Mouse (Mus musculus): ENCODE data around the gene Dvl1. TPM values are rescaled to one million over a fixed set of nuclear protein-coding genes. Genes with fewer than 3 reads are reported as not detected.

Dvl1 gene
- polyA plus RNA-seq, 1 experiment from 2014 or later: 11.0 TPM

DNA sequence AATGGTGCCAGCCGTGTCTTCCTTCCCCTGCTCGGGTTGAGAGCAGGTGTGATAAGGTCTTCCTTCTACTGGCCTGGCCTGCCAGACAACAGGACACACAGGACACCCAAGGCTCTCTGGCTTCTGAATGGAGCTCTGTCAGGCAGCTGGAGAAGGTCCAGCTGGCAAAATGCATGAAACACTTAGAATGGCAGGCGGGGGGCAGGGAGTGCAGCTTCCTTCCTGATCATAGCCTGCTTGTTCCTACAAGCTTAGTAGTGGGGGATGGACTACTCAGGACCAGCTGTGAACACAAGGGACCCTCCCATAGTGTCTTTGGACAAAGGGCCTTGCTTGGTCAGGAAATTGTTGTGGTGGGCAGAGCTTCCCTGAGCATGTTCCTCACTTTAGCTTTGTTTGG, 54.0 kb downstream of the Dvl1 start:
- no peak for DNase-seq (ENCODE audit: low spot score)
- ATAC-seq (replicated peaks; ENCODE audit: low FRiP score): no peak
- Histone ChIP-seq H3K4me2 (no peak overlapping the region), H3K36me3 (ENCODE audit: control insufficient read depth, insufficient read depth, low read length) (peaks cover 46% of the 10 kb centered on the region), H3K9ac (ENCODE audit: low read depth, low read length) (no peak overlapping the region), H3K4me3 (ENCODE audit: low read depth, low read length) (no peak overlapping the region), H3K4me1 (replicated peaks; ENCODE audit: control insufficient read depth, insufficient read depth, low read length) (no peaks in the 10 kb centered on the region), H3K9me3 (ENCODE audit: control insufficient read depth, low read length) (no peaks in the 10 kb centered on the region), H3K27me3 (replicated peaks; ENCODE audit: control insufficient read depth, insufficient read depth, low read length) (no peaks in the 10 kb centered on the region), H3K27ac (ENCODE audit: low read depth, low read length) (no peak overlapping the region)
- 84% methylated on average over 3 of the region's 3 CpGs for WGBS

GRCm38 (mm10) chr4:155903246-155903645, 56.0 kb downstream of the Dvl1 start:
- Histone ChIP-seq H3K4me1 (replicated peaks; ENCODE audit: control insufficient read depth, insufficient read depth, low read length) (no peaks in the 10 kb centered on the region), H3K4me3 (ENCODE audit: low read depth, low read length) (no peak overlapping the region), H3K4me2 (no peak overlapping the region), H3K27ac (ENCODE audit: low read depth, low read length) (no peak overlapping the region), H3K9ac (ENCODE audit: low read depth, low read length) (no peak overlapping the region), H3K9me3 (ENCODE audit: control insufficient read depth, low read length) (no peaks in the 10 kb centered on the region), H3K36me3 (ENCODE audit: control insufficient read depth, insufficient read depth, low read length) (peaks cover 37% of the 10 kb centered on the region), H3K27me3 (replicated peaks; ENCODE audit: control insufficient read depth, insufficient read depth, low read length) (no peaks in the 10 kb centered on the region)
- no peak for DNase-seq (ENCODE audit: low spot score)
- WGBS: 95% methylated on average over 13 of the region's 13 CpGs
- no peak for ATAC-seq (replicated peaks; ENCODE audit: low FRiP score)

DNA sequence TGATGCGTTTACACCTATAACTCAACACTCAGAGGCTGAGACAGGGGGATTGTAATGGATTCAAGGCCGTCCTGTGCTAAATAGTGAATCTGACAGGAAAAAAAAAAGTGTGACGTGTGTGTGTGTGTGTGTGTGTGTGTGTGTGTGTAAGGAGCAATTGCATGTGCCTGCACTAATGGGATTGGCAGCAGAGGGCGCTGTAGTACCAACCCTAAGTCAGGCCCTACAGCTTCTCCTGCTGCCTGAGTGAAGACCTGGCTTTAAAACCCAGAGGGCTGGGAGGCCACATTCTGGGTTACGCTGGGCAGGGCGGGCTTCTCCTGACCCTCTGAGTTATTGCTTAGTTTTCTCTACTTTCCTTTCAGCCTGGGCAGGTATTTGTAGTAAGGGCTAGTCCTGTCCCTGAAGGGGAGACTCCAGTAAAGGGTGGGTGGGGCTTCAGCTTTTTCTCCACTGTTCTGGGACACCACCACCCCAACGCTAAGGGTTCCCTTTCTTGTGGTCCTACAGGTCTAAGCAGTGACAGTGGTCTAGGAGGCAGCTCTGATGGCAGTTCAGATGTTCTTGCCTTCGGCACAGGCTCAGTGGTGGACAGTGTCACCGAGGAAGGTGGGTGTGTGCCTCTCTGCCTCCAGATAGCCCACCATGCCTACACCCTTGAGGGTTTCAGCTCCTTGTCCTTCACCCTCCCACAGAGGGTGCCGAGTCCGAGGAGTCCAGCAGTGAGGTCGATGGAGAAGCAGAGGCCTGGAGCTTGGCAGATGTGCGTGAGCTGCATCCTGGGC, 57.3 kb downstream of the Dvl1 start:
- ATAC-seq (replicated peaks; ENCODE audit: low FRiP score): no peak
- Histone ChIP-seq H3K9ac (ENCODE audit: low read depth, low read length) (no peak overlapping the region), H3K4me2 (no peak overlapping the region), H3K36me3 (ENCODE audit: control insufficient read depth, insufficient read depth, low read length) (peaks cover 31% of the 10 kb centered on the region), H3K4me3 (ENCODE audit: low read depth, low read length) (no peak overlapping the region), H3K4me1 (replicated peaks; ENCODE audit: control insufficient read depth, insufficient read depth, low read length) (no peaks in the 10 kb centered on the region), H3K9me3 (ENCODE audit: control insufficient read depth, low read length) (no peaks in the 10 kb centered on the region), H3K27ac (ENCODE audit: low read depth, low read length) (no peak overlapping the region), H3K27me3 (replicated peaks; ENCODE audit: control insufficient read depth, insufficient read depth, low read length) (no peaks in the 10 kb centered on the region)
- 84% methylated on average over 13 of the region's 13 CpGs for WGBS
- DNase-seq (ENCODE audit: low spot score): no peak

DNA sequence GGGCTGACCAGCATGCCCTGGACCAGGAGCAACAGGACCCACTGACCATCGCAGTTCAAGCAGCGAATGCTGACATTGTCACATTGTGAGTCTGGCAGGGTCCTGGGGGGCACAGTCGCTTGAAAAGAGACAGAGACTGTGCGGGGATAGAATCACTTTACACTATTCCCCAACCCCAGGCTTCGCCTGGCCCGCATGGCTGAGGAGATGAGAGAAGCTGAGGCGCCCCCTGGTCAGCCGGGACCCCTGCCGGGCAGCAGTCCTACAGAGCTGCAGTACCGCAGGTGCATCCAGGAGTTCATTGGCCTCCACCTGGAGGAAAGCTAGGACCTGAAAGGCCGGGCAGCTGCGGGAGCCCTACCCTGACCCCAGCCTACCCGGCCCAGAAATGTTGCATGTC, 58.4 kb downstream of the Dvl1 start:
- ATAC-seq (replicated peaks; ENCODE audit: low FRiP score): no peak
- peaks cover 23% of the 10 kb centered on the region for H3K36me3 ChIP-seq (ENCODE audit: control insufficient read depth, insufficient read depth, low read length)
- H3K27ac ChIP-seq (ENCODE audit: low read depth, low read length): no peak overlapping the region
- DNase-seq (ENCODE audit: low spot score): no peak
- no peak overlapping the region for H3K4me2 ChIP-seq
- no peak overlapping the region for H3K4me3 ChIP-seq (ENCODE audit: low read depth, low read length)
- H3K9me3 ChIP-seq (ENCODE audit: control insufficient read depth, low read length): no peaks in the 10 kb centered on the region
- H3K27me3 ChIP-seq (replicated peaks; ENCODE audit: control insufficient read depth, insufficient read depth, low read length): no peaks in the 10 kb centered on the region
- no peaks in the 10 kb centered on the region for H3K4me1 ChIP-seq (replicated peaks; ENCODE audit: control insufficient read depth, insufficient read depth, low read length)
- WGBS: 87% methylated on average over 13 of the region's 13 CpGs
- no peak overlapping the region for H3K9ac ChIP-seq (ENCODE audit: low read depth, low read length)

GRCm38 (mm10) chr4:155906125-155906524, 58.9 kb downstream of the Dvl1 start:
- no peak for DNase-seq (ENCODE audit: low spot score)
- H3K4me3 ChIP-seq (ENCODE audit: low read depth, low read length): no peak overlapping the region
- no peak for ATAC-seq (replicated peaks; ENCODE audit: low FRiP score)
- no peak overlapping the region for H3K27ac ChIP-seq (ENCODE audit: low read depth, low read length)
- peaks cover 20% of the 10 kb centered on the region for H3K36me3 ChIP-seq (ENCODE audit: control insufficient read depth, insufficient read depth, low read length)
- no peak overlapping the region for H3K9ac ChIP-seq (ENCODE audit: low read depth, low read length)
- H3K27me3 ChIP-seq (replicated peaks; ENCODE audit: control insufficient read depth, insufficient read depth, low read length): no peaks in the 10 kb centered on the region
- no peak overlapping the region for H3K4me2 ChIP-seq
- WGBS: 85% methylated on average over 9 of the region's 9 CpGs
- no peaks in the 10 kb centered on the region for H3K9me3 ChIP-seq (ENCODE audit: control insufficient read depth, low read length)
- no peaks in the 10 kb centered on the region for H3K4me1 ChIP-seq (replicated peaks; ENCODE audit: control insufficient read depth, insufficient read depth, low read length)

DNA sequence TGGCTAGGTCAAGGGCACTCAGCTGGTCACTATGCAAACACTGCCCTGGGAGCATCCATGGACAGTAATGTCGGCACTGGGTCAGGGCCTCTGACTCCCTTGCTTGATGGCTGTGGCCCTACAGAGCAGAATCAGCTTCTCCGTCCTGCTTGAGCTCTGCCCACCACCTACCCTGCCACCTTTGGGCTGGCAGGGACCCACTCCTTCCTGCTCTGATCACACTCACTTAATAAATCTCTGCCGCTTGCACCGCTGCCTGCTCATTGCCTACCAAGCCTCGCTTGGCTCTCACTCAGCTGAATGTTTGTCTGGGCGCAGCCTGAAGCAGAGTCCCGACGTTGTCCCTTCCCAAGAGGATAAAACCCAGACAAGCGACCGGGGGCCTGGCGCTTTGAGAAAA, 59.8 kb downstream of the Dvl1 start:
- DNase-seq (ENCODE audit: low spot score): no peak
- Histone ChIP-seq H3K4me3 (ENCODE audit: low read depth, low read length) (no peak overlapping the region), H3K27me3 (replicated peaks; ENCODE audit: control insufficient read depth, insufficient read depth, low read length) (no peaks in the 10 kb centered on the region), H3K9me3 (ENCODE audit: control insufficient read depth, low read length) (no peaks in the 10 kb centered on the region), H3K4me1 (replicated peaks; ENCODE audit: control insufficient read depth, insufficient read depth, low read length) (no peaks in the 10 kb centered on the region), H3K9ac (ENCODE audit: low read depth, low read length) (no peak overlapping the region), H3K27ac (ENCODE audit: low read depth, low read length) (no peak overlapping the region), H3K4me2 (no peak overlapping the region), H3K36me3 (ENCODE audit: control insufficient read depth, insufficient read depth, low read length) (peaks cover 18% of the 10 kb centered on the region)
- 79% methylated on average over 11 of the region's 11 CpGs for WGBS
- ATAC-seq (replicated peaks; ENCODE audit: low FRiP score): no peak

DNA sequence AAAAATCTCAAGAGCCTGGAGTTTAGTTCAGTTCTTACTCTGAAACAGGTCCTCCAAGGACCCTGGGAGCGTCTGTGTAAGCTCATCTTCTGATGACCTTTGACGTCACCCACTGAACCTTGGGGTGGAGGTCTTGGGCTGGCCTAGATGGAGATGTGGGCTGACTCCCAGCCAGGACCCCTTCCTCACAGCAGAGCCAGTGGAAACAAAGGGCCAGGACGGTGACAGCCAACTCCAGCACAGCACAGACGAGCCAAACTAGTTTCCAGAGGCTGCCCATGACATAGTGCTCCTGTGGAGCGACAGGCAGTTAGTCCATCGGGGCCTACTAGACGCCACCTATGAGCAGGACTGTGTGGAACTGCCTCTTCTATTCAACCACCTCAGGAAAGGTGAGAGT, 61.1 kb downstream of the Dvl1 start:
- ATAC-seq (replicated peaks; ENCODE audit: low FRiP score): no peak
- no peak overlapping the region for H3K4me3 ChIP-seq (ENCODE audit: low read depth, low read length)

GRCm38 (mm10) chr4:155908751-155909150, 61.5 kb downstream of the Dvl1 start:
- Histone ChIP-seq H3K9me3 (ENCODE audit: control insufficient read depth, low read length) (no peaks in the 10 kb centered on the region), H3K27me3 (replicated peaks; ENCODE audit: control insufficient read depth, insufficient read depth, low read length) (no peaks in the 10 kb centered on the region), H3K9ac (ENCODE audit: low read depth, low read length) (no peak overlapping the region), H3K4me3 (ENCODE audit: low read depth, low read length) (no peak overlapping the region), H3K4me2 (no peak overlapping the region), H3K36me3 (ENCODE audit: control insufficient read depth, insufficient read depth, low read length) (peaks cover 4% of the 10 kb centered on the region; the same call in 1 of the 2 replicates), H3K27ac (ENCODE audit: low read depth, low read length) (no peak overlapping the region), H3K4me1 (replicated peaks; ENCODE audit: control insufficient read depth, insufficient read depth, low read length) (no peaks in the 10 kb centered on the region)
- ATAC-seq (replicated peaks; ENCODE audit: low FRiP score) (no peak), DNase-seq (ENCODE audit: low spot score) (no peak)
- 91% methylated on average over 4 of the region's 4 CpGs for WGBS

More for the DNA sequence above, 61.1 kb downstream of the Dvl1 start:
- Histone ChIP-seq H3K4me2 (no peak overlapping the region), H3K36me3 (ENCODE audit: control insufficient read depth, insufficient read depth, low read length) (peaks cover 9% of the 10 kb centered on the region; the same call in 1 of the 2 replicates), H3K27ac (ENCODE audit: low read depth, low read length) (no peak overlapping the region), H3K4me1 (replicated peaks; ENCODE audit: control insufficient read depth, insufficient read depth, low read length) (no peaks in the 10 kb centered on the region), H3K27me3 (replicated peaks; ENCODE audit: control insufficient read depth, insufficient read depth, low read length) (no peaks in the 10 kb centered on the region), H3K9ac (ENCODE audit: low read depth, low read length) (no peak overlapping the region), H3K9me3 (ENCODE audit: control insufficient read depth, low read length) (no peaks in the 10 kb centered on the region)
- WGBS: 75% methylated on average over 7 of the region's 7 CpGs
- DNase-seq (ENCODE audit: low spot score): no peak

Measured in liver, embryonic 11.5 days (tissue).